Comparison of ENCODE assay signal across 8 mouse cellular contexts in the genomic region with DNA sequence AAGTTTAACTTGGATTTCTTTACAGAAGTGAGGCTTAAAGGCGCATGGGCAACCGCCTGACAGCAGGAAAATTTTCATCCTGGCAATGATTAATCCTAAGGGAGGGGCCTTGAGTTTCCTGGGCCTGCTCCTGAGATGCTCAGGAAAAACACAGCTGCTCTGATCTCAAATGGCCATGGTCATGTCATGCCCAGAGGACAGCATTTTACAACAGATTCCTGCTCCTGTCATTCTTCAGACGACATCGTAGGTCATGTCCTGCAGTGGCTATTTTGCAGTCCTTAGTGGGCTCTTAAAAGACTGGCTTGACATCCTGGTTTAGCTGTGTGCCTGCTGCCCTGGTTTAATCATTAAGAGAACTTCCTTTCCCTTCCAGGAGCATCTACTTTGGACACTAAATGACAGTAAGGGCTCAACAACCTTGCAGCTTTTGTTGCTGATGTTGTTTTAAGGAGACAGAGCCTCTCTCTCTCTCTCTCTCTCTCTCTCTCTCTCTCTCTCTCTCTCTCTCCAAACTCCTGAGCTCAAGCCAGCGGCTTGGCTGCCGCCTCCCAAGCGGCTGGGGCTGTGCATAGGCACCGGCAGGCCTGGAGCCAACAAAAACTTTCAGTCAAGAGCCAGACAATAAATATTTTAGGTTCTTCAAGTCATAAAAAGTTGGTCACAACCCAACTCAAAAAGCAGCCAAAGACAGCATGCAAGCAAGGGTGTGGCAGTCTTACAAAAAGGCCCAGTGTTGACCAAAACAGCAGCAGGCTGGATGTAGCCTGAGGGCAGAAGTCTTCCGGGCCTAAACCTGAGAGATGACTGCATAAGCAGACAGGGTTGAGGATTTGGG. TPM values are rescaled to one million over a fixed set of nuclear protein-coding genes. Genes with fewer than 3 reads are reported as not detected.
DNase-seq lines count a peak whose midpoint lies in the region; ATAC-seq lines count a peak whose summit lies in the region.
"Had no signal": no experiment of that assay in that cellular context is flagged by ENCODE, and none has a peak within 500 bp of the region (broad histone marks: within the 10 kb centered on the region; RNA-seq: fewer than 3 reads in every experiment).

No protein-coding gene starts in this region.

- H3K4me3 ChIP-seq in liver, embryonic 12.5 days = no peak overlapping the region
- H3K4me3 ChIP-seq: midbrain, embryonic 12.5 days had no signal

- no peaks in the 10 kb centered on the region for H3K4me1 ChIP-seq in liver, embryonic 12.5 days
- H3K4me1 ChIP-seq: midbrain, embryonic 12.5 days had no signal

- WGBS in liver, embryonic 12.5 days (ENCODE audit: insufficient replicate concordance) = 63% methylated on average over 9 of the region's 9 CpGs

- H3K36me3 ChIP-seq in liver, embryonic 12.5 days = no peaks in the 10 kb centered on the region

- H3K9me3 ChIP-seq in liver, embryonic 12.5 days (replicated peaks) = no peaks in the 10 kb centered on the region
- H3K9me3 ChIP-seq: midbrain, embryonic 12.5 days had no signal

- ATAC-seq in liver, embryonic 12.5 days = no peak

- peak overlapping the region; percentile 40; the same call in 1 of the 2 replicates for H3K27ac ChIP-seq in liver, embryonic 12.5 days
- H3K27ac ChIP-seq: midbrain, embryonic 12.5 days had no signal

- H3K27me3 ChIP-seq in liver, embryonic 12.5 days (replicated peaks) = no peaks in the 10 kb centered on the region
- H3K27me3 ChIP-seq: midbrain, embryonic 12.5 days had no signal

- H3K9ac ChIP-seq in liver, embryonic 12.5 days = no peak overlapping the region
- H3K9ac ChIP-seq: midbrain, embryonic 12.5 days had no signal

- intact Hi-C loops in heart, postnatal 10 days (cut with DNase I) = no loop called here

- no peak overlapping the region for H3K4me2 ChIP-seq in liver, embryonic 12.5 days
- H3K4me2 ChIP-seq: midbrain, embryonic 12.5 days had no signal

- peak; percentile 56 for DNase-seq in Muller cell, postnatal 12 days (ENCODE audit: inconsistent ontology term)
- DNase-seq in brain, adult 2 months (ENCODE audit: low read depth, low spot score) = peak; percentile 57
- peak; percentile 86 for DNase-seq in heart, postnatal 10 days
- DNase-seq in urinary bladder, postnatal 4 days (ENCODE audit: low spot score in 2 of 2) = peak; percentile 72 to 76
- DNase-seq in B cell, adult 2 months = no peak
- DNase-seq in layer of hippocampus, adult 9-11 months = no peak

RNA-seq across cellular contexts. Expression of gene Atp6v0a4, which starts 20.0 kb away (rescaled TPM):
- 1 to 10 TPM; 3.5 to 5.1 TPM for total RNA-seq in heart, postnatal 10 days (2021)
- polyA plus RNA-seq in liver, embryonic 12.5 days (2016; fragmentation: Nextera tagmentation; extraction: Ambion mirVana) = 0.10 TPM in 1 of 2 replicates, not detected in the other
- polyA plus RNA-seq: midbrain, embryonic 12.5 days had no signal

RNA-seq across cellular contexts. Expression of gene Tmem213, which starts 35.3 kb away (rescaled TPM):
- not detected for total RNA-seq in heart, postnatal 10 days (2021)
- polyA plus RNA-seq in liver, embryonic 12.5 days (2016; fragmentation: Nextera tagmentation; extraction: Ambion mirVana) = not detected in 2 replicates
- polyA plus RNA-seq: midbrain, embryonic 12.5 days had no signal

Comparison
In these comparisons a context has a peak if more than half of its experiments do, and no peak if none do; other contexts are left out.
1. DNase-seq: peak in Muller cell, postnatal 12 days (single experiment), brain, adult 2 months (single experiment), heart, postnatal 10 days (2 of 2) and urinary bladder, postnatal 4 days (2 of 2); none in B cell, adult 2 months (0 of 2) and layer of hippocampus, adult 9-11 months (single experiment).